Mouse (Mus musculus) liver, embryonic 11.5 days (tissue): Measurements from ENCODE around the gene Cln5. TPM values are rescaled to one million over a fixed set of nuclear protein-coding genes. Genes with fewer than 3 reads are reported as not detected.

Source experiments
- ATAC-seq: fragments of 200-750 bp; cut with Nextera tagmentation; replicated peaks from 2 replicates; pipeline ENCODE4 v1.8.0; 2017; ENCODE audit warnings: moderate number of reproducible peaks, mild to moderate bottlenecking, moderate TSS enrichment, moderate library complexity; ENCODE audit not compliant: low FRiP score
- DNase-seq: peaks from one replicate; pipeline ENCODE4 v3.0.0-alpha.2; 2017; ENCODE audit warnings: low spot score
- H3K27ac ChIP-seq: fragments of 300-500 bp; sonication (generic); 2 replicates; pipeline ENCODE4 v1.5.1; 2014; ENCODE audit warnings: mild to moderate bottlenecking, low read depth, low read length, control low read depth
- H3K27me3 ChIP-seq: fragments of 300-500 bp; sonication (generic); replicated peaks from 2 replicates; pipeline ENCODE4 v1.6.1; 2014; ENCODE audit warnings: low read length, mixed read lengths; ENCODE audit not compliant: control insufficient read depth, insufficient read depth
- H3K36me3 ChIP-seq: fragments of 300-500 bp; sonication (generic); 2 replicates; pipeline ENCODE4 v1.6.1; 2014; ENCODE audit warnings: mild to moderate bottlenecking, low read length, moderate library complexity, mixed read lengths; ENCODE audit not compliant: control insufficient read depth, insufficient read depth
- H3K4me1 ChIP-seq: fragments of 300-500 bp; sonication (generic); replicated peaks from 2 replicates; pipeline ENCODE4 v1.6.1; 2014; ENCODE audit warnings: low read length, mixed read lengths; ENCODE audit not compliant: control insufficient read depth, insufficient read depth
- H3K4me2 ChIP-seq: fragments of 300-500 bp; sonication (generic); 2 replicates; pipeline ENCODE4 v1.6.1; 2014; ENCODE audit warnings: mild to moderate bottlenecking, control low read depth, moderate library complexity
- H3K4me3 ChIP-seq: fragments of 300-500 bp; sonication (generic); 2 replicates; pipeline ENCODE4 v1.5.1; 2014; ENCODE audit warnings: low read depth, low read length, control low read depth
- H3K9ac ChIP-seq: fragments of 300-500 bp; sonication (generic); 2 replicates; pipeline ENCODE4 v1.6.1; 2014; ENCODE audit warnings: low read depth, low read length, control low read depth
- H3K9me3 ChIP-seq: fragments of 300-500 bp; sonication (generic); 2 replicates; pipeline ENCODE4 v1.6.1; 2016; ENCODE audit warnings: low read length, inconsistent platforms, mixed read lengths; ENCODE audit not compliant: control insufficient read depth
- WGBS: fragments of 180-500 bp; shearing (Covaris S2); extraction: QIAGEN DNeasy Blood & Tissue Kit; methylation state at CpG from one replicate; pipeline ENCODE4 v1.1.7; 2014; 5-methylcytosine and 5-hydroxymethylcytosine counted together
- polyA plus RNA-seq: library from polyadenylated mRNA; unstranded; fragments of >200 nt; fragmentation: Nextera tagmentation; extraction: Ambion mirVana; gene quantifications from 2 replicates; pipeline ENCODE4 v1.2.1, GENCODE M21; 2014

The Cln5 gene
- polyA plus RNA-seq, 1 experiment from 2014 or later, result 29.4 TPM

GRCm38 (mm10) chr14:103087846-103088245 lies 17.8 kb downstream of the Cln5 start:
- DNase-seq (no peak), ATAC-seq (no peak)
- H3K9ac ChIP-seq, result no peak overlapping the region
- H3K4me2 ChIP-seq, result no peak overlapping the region
- peaks cover 29% of the 10 kb centered on the region for H3K36me3 ChIP-seq
- peaks cover 8% of the 10 kb centered on the region; the same call in 1 of the 2 replicates for H3K4me1 ChIP-seq
- no peak overlapping the region for H3K4me3 ChIP-seq
- H3K27me3 ChIP-seq, result no peaks in the 10 kb centered on the region
- WGBS, result 86% methylated on average over 5 of the region's 5 CpGs
- no peak overlapping the region for H3K27ac ChIP-seq
- H3K9me3 ChIP-seq, result no peaks in the 10 kb centered on the region

- WGBS, result 71% methylated on average over 6 of the region's 6 CpGs
- peaks cover 11% of the 10 kb centered on the region; the same call in 1 of the 2 replicates for H3K4me1 ChIP-seq
Observed at GRCm38 (mm10) chr14:103088624-103089023, 18.6 kb downstream of the Cln5 start.

GRCm38 (mm10) chr14:103093236-103093635 lies 23.2 kb downstream of the Cln5 start:
- DNase-seq (no peak), ATAC-seq (no peak)
- peaks cover 11% of the 10 kb centered on the region for H3K36me3 ChIP-seq
- H3K9me3 ChIP-seq, result no peaks in the 10 kb centered on the region
- H3K9ac ChIP-seq, result no peak overlapping the region
- H3K4me1 ChIP-seq, result peaks cover 12% of the 10 kb centered on the region
- H3K4me2 ChIP-seq, result no peak overlapping the region
- H3K27ac ChIP-seq, result no peak overlapping the region
- H3K4me3 ChIP-seq, result no peak overlapping the region
- 86% methylated on average over 3 of the region's 3 CpGs for WGBS
- H3K27me3 ChIP-seq, result no peaks in the 10 kb centered on the region

More at GRCm38 (mm10) chr14:103088624-103089023, 18.6 kb downstream of the Cln5 start:
- peaks cover 25% of the 10 kb centered on the region for H3K36me3 ChIP-seq
- ATAC-seq, result no peak
- H3K27ac ChIP-seq, result no peak overlapping the region
- H3K9me3 ChIP-seq, result no peaks in the 10 kb centered on the region
- DNase-seq, result no peak
- H3K4me3 ChIP-seq, result no peak overlapping the region
- H3K4me2 ChIP-seq, result no peak overlapping the region
- no peak overlapping the region for H3K9ac ChIP-seq
- H3K27me3 ChIP-seq, result no peaks in the 10 kb centered on the region

- 48% methylated on average over 4 of the region's 4 CpGs for WGBS
- ATAC-seq (no peak), DNase-seq (no peak)
- Histone ChIP-seq H3K4me2 (no peak overlapping the region), H3K27me3 (no peaks in the 10 kb centered on the region), H3K4me3 (no peak overlapping the region), H3K4me1 (peaks cover 12% of the 10 kb centered on the region), H3K9me3 (no peaks in the 10 kb centered on the region), H3K9ac (no peak overlapping the region), H3K27ac (no peak overlapping the region), H3K36me3 (peaks cover 10% of the 10 kb centered on the region)
Observed at GRCm38 (mm10) chr14:103093670-103094069, 23.7 kb downstream of the Cln5 start.

GRCm38 (mm10) chr14:103095036-103095435 lies 25.0 kb downstream of the Cln5 start:
- Histone ChIP-seq H3K9ac (no peak overlapping the region), H3K4me3 (no peak overlapping the region), H3K4me1 (peaks cover 12% of the 10 kb centered on the region), H3K36me3 (peaks cover 6% of the 10 kb centered on the region; the same call in 1 of the 2 replicates), H3K9me3 (no peaks in the 10 kb centered on the region), H3K27ac (no peak overlapping the region), H3K4me2 (no peak overlapping the region), H3K27me3 (no peaks in the 10 kb centered on the region)
- WGBS, result 89% methylated on average over 8 of the region's 8 CpGs
- ATAC-seq (no peak), DNase-seq (peak; percentile 7)

- peaks cover 6% of the 10 kb centered on the region; the same call in 1 of the 2 replicates for H3K36me3 ChIP-seq
Observed at GRCm38 (mm10) chr14:103095826-103096225, 25.8 kb downstream of the Cln5 start.

GRCm38 (mm10) chr14:103096621-103097020 lies 26.6 kb downstream of the Cln5 start:
- Histone ChIP-seq H3K4me1 (peaks cover 12% of the 10 kb centered on the region), H3K4me3 (no peak overlapping the region), H3K27ac (no peak overlapping the region), H3K4me2 (no peak overlapping the region), H3K9ac (no peak overlapping the region), H3K9me3 (no peaks in the 10 kb centered on the region), H3K27me3 (no peaks in the 10 kb centered on the region), H3K36me3 (peaks cover 6% of the 10 kb centered on the region; the same call in 1 of the 2 replicates)
- no peak for DNase-seq
- 79% methylated on average over 6 of the region's 6 CpGs for WGBS
- ATAC-seq, result no peak

More at GRCm38 (mm10) chr14:103095826-103096225, 25.8 kb downstream of the Cln5 start:
- H3K4me2 ChIP-seq, result no peak overlapping the region
- H3K27ac ChIP-seq, result no peak overlapping the region
- H3K9ac ChIP-seq, result no peak overlapping the region
- no peak overlapping the region for H3K4me3 ChIP-seq
- 86% methylated on average over 8 of the region's 8 CpGs for WGBS
- DNase-seq (peak; percentile 10), ATAC-seq (no peak)
- peaks cover 12% of the 10 kb centered on the region for H3K4me1 ChIP-seq
- no peaks in the 10 kb centered on the region for H3K9me3 ChIP-seq
- H3K27me3 ChIP-seq, result no peaks in the 10 kb centered on the region

GRCm38 (mm10) chr14:103098213-103098586 lies 28.2 kb downstream of the Cln5 start:
- DNase-seq (no peak), ATAC-seq (no peak)
- Histone ChIP-seq H3K27me3 (no peaks in the 10 kb centered on the region), H3K9ac (peak overlapping the region; percentile 96), H3K36me3 (peaks cover 6% of the 10 kb centered on the region; the same call in 1 of the 2 replicates), H3K4me1 (peaks cover 12% of the 10 kb centered on the region), H3K4me2 (peak overlapping the region; percentile 76), H3K27ac (peak overlapping the region; percentile 99), H3K9me3 (no peaks in the 10 kb centered on the region), H3K4me3 (peak overlapping the region; percentile 85)
- 2% methylated on average over 2 of the region's 2 CpGs for WGBS

- H3K27me3 ChIP-seq, result no peaks in the 10 kb centered on the region
Observed at GRCm38 (mm10) chr14:103098587-103099235, 28.7 kb downstream of the Cln5 start.

More at GRCm38 (mm10) chr14:103098587-103099235, 28.7 kb downstream of the Cln5 start:
- Histone ChIP-seq H3K9ac (peak overlapping the region; percentile 96), H3K4me3 (peak overlapping the region; percentile 85), H3K9me3 (no peaks in the 10 kb centered on the region), H3K36me3 (peaks cover 6% of the 10 kb centered on the region; the same call in 1 of the 2 replicates), H3K4me2 (peak overlapping the region; percentile 76), H3K27ac (peak overlapping the region; percentile 99), H3K4me1 (peaks cover 8% of the 10 kb centered on the region)
- peak; percentile 85 for DNase-seq
- peak; percentile 81 for ATAC-seq
- under 1% methylated on average over 47 of the region's 86 CpGs for WGBS
